Mouse (Mus musculus): ENCODE measurements around the gene Sltm. TPM values are rescaled to one million over a fixed set of nuclear protein-coding genes. Genes with fewer than 3 reads are reported as not detected.
"Not testable (repeated sequence)": the region's sequence is repeated elsewhere in the genome, so short reads cannot be mapped to it uniquely, and the experiment has no call there.

The Sltm gene
- total RNA-seq, 2 experiments from 2014 or later, result 21.4 to 26.5 TPM

- DNase-seq, result no peak
Measured at GRCm38 (mm10) chr9:70548304-70548703, 5.8 kb downstream of the Sltm start.

- no peak for DNase-seq
Measured at GRCm38 (mm10) chr9:70551524-70551923, 9.0 kb downstream of the Sltm start.

GRCm38 (mm10) chr9:70552233-70552632 is 9.7 kb downstream of the Sltm start:
- DNase-seq, result not testable (repeated sequence)

GRCm38 (mm10) chr9:70555431-70555830 is 12.9 kb downstream of the Sltm start:
- no peak for DNase-seq

- no peak for DNase-seq
Measured at GRCm38 (mm10) chr9:70556796-70557195, 14.2 kb downstream of the Sltm start.

- no peak for DNase-seq
Measured at GRCm38 (mm10) chr9:70562825-70563224, 20.3 kb downstream of the Sltm start.

GRCm38 (mm10) chr9:70567651-70568050 is 25.1 kb downstream of the Sltm start:
- no peak for DNase-seq

- DNase-seq, result no peak
Measured at GRCm38 (mm10) chr9:70570351-70570750, 27.8 kb downstream of the Sltm start.

- DNase-seq, result no peak
Measured at GRCm38 (mm10) chr9:70578123-70578522, 35.6 kb downstream of the Sltm start.

- DNase-seq, result no peak
Measured at GRCm38 (mm10) chr9:70580956-70581355, 38.4 kb downstream of the Sltm start.

- no peak for DNase-seq
Measured at GRCm38 (mm10) chr9:70584641-70585040, 42.1 kb downstream of the Sltm start.

- no peak for DNase-seq
Measured at GRCm38 (mm10) chr9:70585172-70585571, 42.6 kb downstream of the Sltm start.

GRCm38 (mm10) chr9:70587171-70587570 is 44.6 kb downstream of the Sltm start:
- DNase-seq, result no peak

- DNase-seq, result no peak
Measured at GRCm38 (mm10) chr9:70590775-70591174, 48.2 kb downstream of the Sltm start.

GRCm38 (mm10) chr9:70591486-70591885 is 48.9 kb downstream of the Sltm start:
- no peak for DNase-seq

- DNase-seq, result no peak
Measured at GRCm38 (mm10) chr9:70598271-70598670, 55.7 kb downstream of the Sltm start.

- no peak for DNase-seq
Measured at GRCm38 (mm10) chr9:70602186-70602845, 59.8 kb downstream of the Sltm start.

- DNase-seq, result no peak
Measured at GRCm38 (mm10) chr9:70611026-70611673, 68.6 kb downstream of the Sltm start.

- DNase-seq, result no peak
Measured at GRCm38 (mm10) chr9:70629711-70630110, 87.2 kb downstream of the Sltm start.

GRCm38 (mm10) chr9:70631665-70632064 is 89.1 kb downstream of the Sltm start:
- no peak for DNase-seq

GRCm38 (mm10) chr9:70636748-70637147 is 94.2 kb downstream of the Sltm start:
- no peak for DNase-seq
